Mouse (Mus musculus) bone marrow macrophage, adult 2 months (primary cell): ENCODE measurements around the gene Otud3.

ENCODE experiments used
- CTCF ChIP-seq: IDR thresholded peaks from 2 replicates; pipeline ENCODE4 v1.5.1; 2012; ENCODE audit warnings: low read depth, mild to moderate bottlenecking, low read length, moderate library complexity
- POLR2A ChIP-seq: IDR thresholded peaks from 2 replicates; pipeline ENCODE4 v1.6.1; 2012; ENCODE audit warnings: mild to moderate bottlenecking, low read depth, low read length, borderline replicate concordance

DNA sequence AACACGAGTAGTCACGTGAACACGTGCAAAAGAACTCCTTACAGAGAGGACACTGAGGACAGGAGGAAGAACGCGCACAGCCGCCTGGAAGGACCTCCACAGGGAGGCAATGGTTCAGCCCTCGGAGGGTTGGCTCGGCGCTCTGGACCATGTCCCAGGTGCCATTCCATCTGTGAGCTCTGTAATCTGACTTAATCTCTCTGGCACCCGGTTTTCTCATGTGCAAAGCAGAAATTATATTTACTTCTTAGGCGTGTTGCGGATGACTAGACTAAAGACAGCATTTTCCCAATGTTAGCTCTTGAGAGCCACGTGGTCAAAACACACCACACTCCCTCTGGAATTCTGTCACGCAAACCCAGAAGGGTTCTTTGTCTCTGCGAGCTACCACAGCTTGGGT is 45.4 kb upstream of the Otud3 start:
- TF ChIP-seq CTCF (no peak), POLR2A (no peak)
